Mouse (Mus musculus) C2C12 (cell line): ENCODE measurements around the gene Kcna7. TPM values are rescaled to one million over a fixed set of nuclear protein-coding genes. Genes with fewer than 3 reads are reported as not detected.

Experiments used
- H3K27me3 ChIP-seq: one replicate; pipeline ENCODE4 v1.6.1; 2011; ENCODE audit not compliant: control insufficient read depth, insufficient read depth, insufficient read length
- H3K36me3 ChIP-seq: one replicate; pipeline ENCODE4 v1.6.1; 2011; ENCODE audit not compliant: control insufficient read depth, insufficient read depth
- H3K4me3 ChIP-seq: one replicate; pipeline ENCODE4 v1.5.1; 2011; ENCODE audit warnings: mild to moderate bottlenecking, control low read depth; ENCODE audit not compliant: poor library complexity, insufficient read depth, severe bottlenecking
- H3K79me2 ChIP-seq: one replicate; pipeline ENCODE4 v1.6.1; 2011; ENCODE audit not compliant: control insufficient read depth, insufficient read depth
- H3K79me3 ChIP-seq: one replicate; pipeline ENCODE4 v1.6.1; 2011; ENCODE audit warnings: low read depth, control low read depth
- H3ac ChIP-seq: one replicate; pipeline ENCODE3; 2011; ENCODE audit warnings: low read depth; ENCODE audit not compliant: control insufficient read depth, insufficient read length
- CEBPB ChIP-seq: IDR thresholded peaks from one replicate; pipeline ENCODE4 v1.6.1; 2011; ENCODE audit warnings: low read depth, mild to moderate bottlenecking, control low read depth, moderate library complexity
- CTCF ChIP-seq: IDR thresholded peaks from one replicate; pipeline ENCODE4 v1.5.1; 2011; ENCODE audit not compliant: control insufficient read depth, insufficient read depth, insufficient read length
- FOSL1 ChIP-seq: IDR thresholded peaks from one replicate; pipeline ENCODE4 v1.8.0; 2011; ENCODE audit warnings: mild to moderate bottlenecking, low read length; ENCODE audit not compliant: poor library complexity, insufficient read depth, severe bottlenecking
- MAX ChIP-seq: IDR thresholded peaks from one replicate; pipeline ENCODE4 v1.6.1; 2011; ENCODE audit warnings: mild to moderate bottlenecking, control low read depth
- MYOD1 ChIP-seq: IDR thresholded peaks from one replicate; pipeline ENCODE4 v1.6.1; 2011; ENCODE audit warnings: low read depth; ENCODE audit not compliant: control insufficient read depth, insufficient read length
- MYOG ChIP-seq: IDR thresholded peaks from one replicate; pipeline ENCODE4 v1.6.1; 2011; ENCODE audit not compliant: control insufficient read depth, insufficient read length; ENCODE audit errors: extremely low read depth
- USF1 ChIP-seq: IDR thresholded peaks from one replicate; pipeline ENCODE4 v1.6.1; 2011; ENCODE audit warnings: low read depth, mild to moderate bottlenecking, control low read depth, moderate library complexity
- polyA plus RNA-seq: library from polyadenylated mRNA; unstranded; fragments of >200 nt; fragmentation: generic; extraction: Trizol; gene quantifications from one replicate; pipeline ENCODE4 v1.2.1, GENCODE M21; 2012; ENCODE audit warnings: missing spikeins

Kcna7 gene
- polyA plus RNA-seq, 1 experiment: 0.01 TPM

DNA sequence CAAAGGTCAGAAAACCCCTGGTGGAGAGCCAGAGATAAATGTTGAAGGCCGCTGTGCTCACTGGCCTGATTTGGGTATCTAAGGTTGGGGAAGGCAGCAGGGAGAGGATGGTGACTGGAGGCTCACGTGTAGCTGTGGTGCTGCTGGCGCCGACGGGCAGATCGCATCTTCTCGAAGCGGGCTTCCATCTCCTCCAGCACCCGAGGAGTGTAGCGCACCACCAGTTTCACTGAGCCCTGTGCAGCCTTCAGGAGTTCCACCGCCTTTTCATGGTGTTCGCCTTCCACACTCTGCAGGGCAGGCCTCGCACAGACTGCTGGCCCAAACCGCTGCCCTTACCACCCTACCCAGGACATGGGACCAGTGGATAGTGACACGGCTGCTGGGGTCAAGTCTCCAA lies 37.3 kb upstream of the Kcna7 start:
- H3K36me3 ChIP-seq: peaks cover 12% of the 10 kb centered on the region
- H3K27me3 ChIP-seq: no peaks in the 10 kb centered on the region
- H3K79me2 ChIP-seq: no peaks in the 10 kb centered on the region
- no peaks in the 10 kb centered on the region for H3K79me3 ChIP-seq
- no peak overlapping the region for H3ac ChIP-seq
- no peak for TF ChIP-seq FOSL1
- TF ChIP-seq MAX: no peak
- no peak for TF ChIP-seq MYOG
- H3K4me3 ChIP-seq: no peak overlapping the region

DNA sequence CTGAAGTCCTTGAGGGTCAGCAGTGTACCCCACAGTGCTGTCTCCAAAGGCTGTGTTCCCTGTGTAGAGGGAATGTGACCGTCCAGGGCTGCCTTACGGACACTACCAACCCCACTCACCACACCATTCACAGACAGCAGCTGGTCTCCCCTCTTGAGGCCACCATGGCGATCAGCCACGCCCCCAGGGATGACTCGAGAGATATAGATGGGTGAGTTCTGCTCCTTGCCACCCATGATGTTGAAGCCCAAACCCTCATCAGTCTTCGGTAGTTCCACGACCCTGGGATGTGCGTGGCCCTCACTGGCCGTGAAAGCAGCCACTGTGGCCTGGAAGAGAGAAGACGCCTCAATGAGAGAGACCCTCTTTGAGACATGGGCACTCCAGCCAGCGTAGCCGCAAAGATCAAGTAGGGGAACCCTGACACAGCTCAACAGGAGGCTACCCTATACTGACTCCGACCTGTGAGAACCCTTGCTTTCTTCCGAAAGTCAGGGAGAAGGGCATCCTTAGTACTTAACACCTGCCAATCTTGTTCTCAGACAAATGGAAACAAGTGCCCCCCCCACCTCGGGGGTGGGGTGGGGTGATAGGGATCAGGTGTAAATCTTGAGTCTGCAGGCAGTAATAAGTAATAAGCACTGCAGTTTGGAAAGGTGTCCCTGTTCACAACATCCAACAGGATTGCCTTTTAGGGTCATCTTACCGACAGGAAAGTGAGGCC lies 36.3 kb upstream of the Kcna7 start:
- no peak for TF ChIP-seq CTCF
- no peak for TF ChIP-seq MAX
- no peak for TF ChIP-seq FOSL1
- no peak for TF ChIP-seq USF1
- no peak for TF ChIP-seq MYOG
- no peak for TF ChIP-seq CEBPB
- Histone ChIP-seq H3K36me3 (peaks cover 19% of the 10 kb centered on the region), H3K4me3 (no peak overlapping the region), H3K27me3 (no peaks in the 10 kb centered on the region), H3ac (no peak overlapping the region), H3K79me2 (no peaks in the 10 kb centered on the region), H3K79me3 (no peaks in the 10 kb centered on the region)

DNA sequence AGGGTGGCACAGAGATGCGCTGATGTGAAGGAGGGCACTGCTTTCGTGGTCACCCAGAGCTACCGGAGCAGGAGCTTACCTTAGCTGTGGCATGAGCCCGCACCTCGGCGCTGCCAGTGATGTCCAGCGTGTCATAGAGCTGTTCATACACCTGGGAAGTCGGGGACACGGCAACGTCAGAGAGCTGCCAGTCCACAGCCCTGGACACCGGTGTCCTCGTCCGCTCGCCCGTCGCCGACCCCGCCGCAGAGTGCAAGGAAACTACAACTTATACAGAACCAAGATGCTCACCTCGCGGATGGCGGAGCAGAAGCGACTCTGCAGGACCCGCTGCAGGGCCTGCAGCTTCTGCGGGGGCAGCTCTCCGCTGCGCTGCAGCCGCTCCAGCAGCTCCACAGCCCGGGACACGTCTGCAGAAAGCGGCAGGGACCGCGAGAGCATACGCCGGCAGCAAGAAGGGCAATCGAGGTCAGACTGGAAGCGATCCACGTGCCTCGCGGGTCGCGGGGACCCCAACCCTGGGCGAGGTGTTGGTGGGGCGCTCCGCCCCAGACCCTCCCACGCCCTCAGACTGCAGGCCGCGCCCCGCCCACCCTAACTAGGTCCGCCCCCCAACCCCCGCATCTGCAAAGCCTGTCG lies 35.5 kb upstream of the Kcna7 start:
- no peak overlapping the region for H3ac ChIP-seq
- H3K79me3 ChIP-seq: no peaks in the 10 kb centered on the region
- H3K4me3 ChIP-seq: no peak overlapping the region
- no peaks in the 10 kb centered on the region for H3K27me3 ChIP-seq
- TF ChIP-seq MYOG (no peak), CEBPB (no peak), MYOD1 (no peak), CTCF (no peak), MAX (no peak), USF1 (no peak)
- H3K79me2 ChIP-seq: no peaks in the 10 kb centered on the region
- H3K36me3 ChIP-seq: peaks cover 24% of the 10 kb centered on the region

DNA sequence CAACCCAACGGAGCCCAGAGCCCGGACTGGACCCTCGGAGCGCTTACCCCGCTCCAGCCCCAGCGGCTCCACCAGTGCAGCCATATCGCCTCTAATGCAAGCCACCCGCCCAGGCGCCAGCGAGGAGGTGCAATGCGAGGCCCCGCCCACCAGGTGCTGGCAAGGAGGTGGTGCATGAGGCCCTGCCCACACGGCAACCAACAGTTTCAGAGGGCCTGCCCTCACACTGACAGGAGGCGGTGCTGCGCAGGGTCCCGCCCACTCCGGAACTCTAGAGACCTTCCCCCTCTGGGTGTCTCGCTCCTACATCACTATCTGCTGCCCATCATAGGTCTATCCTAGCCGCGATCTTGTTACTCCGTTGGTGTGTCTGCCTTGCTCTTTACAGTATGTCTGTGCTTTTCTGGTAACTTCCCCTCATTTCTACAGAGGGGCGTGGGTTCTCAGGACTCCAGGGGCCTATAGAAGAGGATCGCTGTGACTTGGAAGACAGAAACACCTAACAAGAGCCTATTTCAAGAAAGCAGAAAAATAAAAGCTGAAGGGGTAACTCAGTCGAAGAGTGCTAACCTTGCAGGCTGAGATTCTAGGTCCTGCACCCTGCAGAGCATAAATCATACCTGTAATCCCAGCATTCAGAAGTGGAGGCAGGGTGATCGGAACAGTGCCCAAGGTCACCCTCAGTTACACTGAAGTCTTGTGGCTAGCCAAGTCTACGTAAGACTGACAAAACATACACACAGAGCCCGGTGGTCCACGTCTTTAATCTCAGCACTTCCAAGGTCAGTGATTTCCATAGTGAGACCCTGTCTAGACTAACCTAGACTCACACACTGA lies 34.8 kb upstream of the Kcna7 start, which contains the start of gene Lin7b:
Gene Lin7b, minus strand, starts transcription at position 109 of the 837 bp plus-strand sequence.
- TF ChIP-seq CEBPB: no peak
- no peak for TF ChIP-seq MAX
- TF ChIP-seq FOSL1: no peak
- TF ChIP-seq MYOG: no peak
- no peak for TF ChIP-seq MYOD1
- TF ChIP-seq CTCF: no peak
- no peak for TF ChIP-seq USF1
- H3K36me3 ChIP-seq: peaks cover 25% of the 10 kb centered on the region
- no peak within 1 kb of the TSS for H3ac ChIP-seq
- H3K79me2 ChIP-seq: no peaks in the 10 kb centered on the region
- no peaks in the 10 kb centered on the region for H3K79me3 ChIP-seq
- H3K4me3 ChIP-seq: no peak within 1 kb of the TSS
- H3K27me3 ChIP-seq: no peaks in the 10 kb centered on the region

DNA sequence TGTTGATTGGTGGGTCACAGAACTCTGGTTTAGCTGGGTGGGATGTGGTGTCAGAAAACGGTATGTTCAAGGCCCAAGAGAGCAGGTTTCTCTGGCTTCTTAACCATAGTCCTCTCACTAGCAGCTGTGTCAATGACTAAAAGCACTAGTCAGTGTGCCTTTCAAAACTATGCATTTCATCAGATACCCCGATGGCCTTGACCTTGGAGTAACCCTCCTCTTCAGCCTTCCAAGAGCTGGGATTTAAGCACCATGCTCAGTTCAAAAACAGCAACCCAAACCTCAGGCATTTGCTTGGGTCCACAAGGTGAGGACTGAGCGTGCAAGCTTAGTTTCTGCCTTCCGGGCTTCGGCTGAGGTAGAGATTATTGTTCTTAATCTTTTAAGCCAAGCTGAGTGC lies 33.1 kb upstream of the Kcna7 start:
- TF ChIP-seq CTCF: no peak
- no peak for TF ChIP-seq MAX
- no peak for TF ChIP-seq USF1
- TF ChIP-seq MYOD1: no peak
- TF ChIP-seq MYOG: no peak
- no peak for TF ChIP-seq CEBPB
- TF ChIP-seq FOSL1: no peak
- Histone ChIP-seq H3K4me3 (no peak overlapping the region), H3K36me3 (peaks cover 35% of the 10 kb centered on the region), H3K79me3 (no peaks in the 10 kb centered on the region), H3K27me3 (no peaks in the 10 kb centered on the region), H3K79me2 (no peaks in the 10 kb centered on the region), H3ac (no peak overlapping the region)
